Mouse (Mus musculus): ENCODE data around the gene Asphd1.

Asphd1 gene

GRCm38 (mm10) chr7:126949403-126949792, at the start of gene Asphd1:
TSS of gene Asphd1 (minus strand) at chr7:126949582.
- no peak for DNase-seq (ENCODE audit: low read depth, low spot score)

- peak; percentile 50 for DNase-seq (ENCODE audit: low read depth, low spot score)
These were observed 47.1 kb upstream of the Asphd1 start for GRCm38 (mm10) chr7:126996449-126996848.

- no peak for DNase-seq (ENCODE audit: low read depth, low spot score)
These were observed 39.4 kb upstream of the Asphd1 start for GRCm38 (mm10) chr7:126988816-126989215.

GRCm38 (mm10) chr7:126986319-126986718, 36.9 kb upstream of the Asphd1 start:
- peak; percentile 46 for DNase-seq (ENCODE audit: low read depth, low spot score)

GRCm38 (mm10) chr7:126984667-126985444, 35.5 kb upstream of the Asphd1 start:
- no peak for DNase-seq (ENCODE audit: low read depth, low spot score)

- DNase-seq (ENCODE audit: low read depth, low spot score), result no peak
These were observed 33.7 kb upstream of the Asphd1 start for GRCm38 (mm10) chr7:126983113-126983512.

DNA sequence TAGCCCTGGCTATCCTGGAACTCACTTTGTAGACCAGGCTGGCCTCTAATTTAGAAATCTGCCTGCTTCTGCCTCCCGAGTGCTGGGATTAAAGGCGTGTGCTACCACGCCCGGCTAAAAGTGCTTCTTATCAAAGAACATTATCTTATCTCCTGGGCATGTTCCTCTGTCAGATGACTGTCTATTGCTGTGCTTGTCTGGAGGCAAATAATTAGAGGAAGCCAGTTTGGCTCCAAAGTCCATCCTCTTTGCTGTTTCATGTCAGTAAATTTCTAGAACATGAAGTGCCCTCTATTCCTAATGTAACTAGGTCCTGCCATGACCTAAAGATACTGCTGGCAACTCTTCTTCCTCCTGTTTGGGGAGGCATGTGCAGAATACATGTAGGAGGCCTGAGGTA, 32.7 kb upstream of the Asphd1 start:
- DNase-seq (ENCODE audit: low read depth, low spot score), result no peak

DNA sequence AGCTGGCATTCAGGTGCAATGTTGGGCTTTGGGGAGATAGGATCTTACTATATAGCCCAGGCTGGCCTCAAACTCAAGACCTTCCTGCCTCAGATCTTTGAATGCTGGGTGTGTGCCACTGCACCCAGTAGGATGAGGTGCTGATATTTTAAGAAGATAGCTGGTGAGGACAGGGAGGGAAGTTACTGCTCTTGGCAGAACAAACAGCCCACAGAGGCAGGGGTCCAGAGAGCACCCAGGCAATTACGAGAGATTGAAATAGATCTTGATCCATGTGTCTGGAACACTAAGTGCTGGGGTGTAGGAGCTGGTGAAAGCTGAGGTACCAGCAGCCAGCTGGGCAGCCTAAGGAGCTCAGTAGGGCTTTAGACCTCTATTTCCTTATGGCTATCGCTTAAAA, 32.2 kb upstream of the Asphd1 start:
- DNase-seq (ENCODE audit: low read depth, low spot score), result no peak

GRCm38 (mm10) chr7:126978841-126979240, 29.5 kb upstream of the Asphd1 start:
- DNase-seq (ENCODE audit: low read depth, low spot score), result no peak

- peak; percentile 36 for DNase-seq (ENCODE audit: low read depth, low spot score)
These were observed 27.6 kb upstream of the Asphd1 start for GRCm38 (mm10) chr7:126976878-126977459.

GRCm38 (mm10) chr7:126975950-126976866, 26.8 kb upstream of the Asphd1 start, which contains the start of gene Cdiptos:
TSS of gene Cdiptos (minus strand) at chr7:126976098.
- peak; percentile 99 for DNase-seq (ENCODE audit: low read depth, low spot score)

GRCm38 (mm10) chr7:126975893-126975949, 26.3 kb upstream of the Asphd1 start, which contains the start of gene Cdipt:
TSS of gene Cdipt (plus strand) at chr7:126975914.
- no peak for DNase-seq (ENCODE audit: low read depth, low spot score)

DNA sequence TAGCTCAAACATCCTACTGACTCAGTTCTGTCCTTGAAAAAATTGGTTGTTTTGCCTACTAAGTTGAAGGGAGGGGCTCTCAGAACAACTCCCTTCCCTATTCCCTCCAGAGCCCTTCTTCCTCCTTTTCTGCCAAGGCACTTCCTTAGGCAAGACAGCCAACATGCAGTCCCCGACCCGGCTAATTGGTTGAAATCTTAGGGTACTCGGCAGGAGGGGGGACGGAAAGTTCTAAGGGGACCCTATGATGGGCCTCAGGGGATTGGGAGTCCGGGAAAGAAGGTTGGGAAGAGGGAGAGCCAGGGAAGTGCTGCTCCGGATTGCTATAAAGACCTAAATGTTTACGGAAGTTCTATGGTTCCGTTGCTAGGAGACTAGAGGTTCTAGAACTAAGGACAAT, 26.1 kb upstream of the Asphd1 start:
- no peak for DNase-seq (ENCODE audit: low read depth, low spot score)

GRCm38 (mm10) chr7:126967361-126967760, 18.0 kb upstream of the Asphd1 start:
- DNase-seq (ENCODE audit: low read depth, low spot score), result no peak

GRCm38 (mm10) chr7:126965568-126965967, 16.2 kb upstream of the Asphd1 start:
- no peak for DNase-seq (ENCODE audit: low read depth, low spot score)

GRCm38 (mm10) chr7:126963548-126964286, 14.3 kb upstream of the Asphd1 start:
- peak; percentile 69 for DNase-seq (ENCODE audit: low read depth, low spot score)

GRCm38 (mm10) chr7:126961965-126962364, 12.6 kb upstream of the Asphd1 start:
- DNase-seq (ENCODE audit: low read depth, low spot score), result no peak

- DNase-seq (ENCODE audit: low read depth, low spot score), result no peak
These were observed 11.7 kb upstream of the Asphd1 start for GRCm38 (mm10) chr7:126961095-126961494.

- DNase-seq (ENCODE audit: low read depth, low spot score), result no peak
These were observed 10.4 kb upstream of the Asphd1 start for GRCm38 (mm10) chr7:126959780-126960179.

DNA sequence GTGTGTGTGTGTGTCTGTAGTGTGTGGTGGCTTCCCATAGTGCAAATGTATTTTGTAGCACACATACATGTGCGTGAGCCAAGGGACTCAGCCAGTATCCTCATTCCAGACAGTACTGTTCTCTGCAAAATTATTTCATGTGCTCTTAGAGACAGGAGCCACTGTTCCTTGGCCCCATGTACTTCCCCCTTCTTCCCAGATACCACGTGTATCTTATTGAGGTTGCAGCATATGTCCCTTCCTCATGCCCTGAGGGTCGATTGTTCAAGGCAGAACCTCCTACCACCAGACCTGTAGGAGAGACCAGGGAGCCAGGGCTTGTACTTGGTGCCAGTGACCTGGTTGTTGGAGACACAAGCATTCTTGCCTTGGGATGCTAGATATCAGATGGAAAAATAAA, 5.7 kb upstream of the Asphd1 start:
- DNase-seq (ENCODE audit: low read depth, low spot score), result no peak

DNA sequence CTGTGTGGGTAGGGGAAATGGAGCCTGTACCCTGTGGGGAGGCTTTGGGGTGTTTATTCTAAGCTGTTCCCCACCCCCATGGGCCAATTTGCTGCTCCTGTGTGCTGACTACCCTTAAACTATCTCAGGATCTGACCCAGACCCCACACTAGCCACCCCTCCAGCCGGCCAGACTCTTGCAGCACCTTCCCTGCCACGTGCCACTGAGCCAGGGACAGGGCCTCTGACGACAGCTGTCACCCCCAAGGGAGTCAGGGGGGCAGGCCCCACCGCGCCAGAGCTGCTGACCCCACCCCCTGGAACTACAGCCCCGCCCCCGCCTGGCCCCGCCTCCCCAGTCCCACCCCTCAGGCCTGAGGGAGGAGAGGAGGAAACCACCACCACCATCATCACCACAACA, 3.3 kb upstream of the Asphd1 start:
- no peak for DNase-seq (ENCODE audit: low read depth, low spot score)

DNA sequence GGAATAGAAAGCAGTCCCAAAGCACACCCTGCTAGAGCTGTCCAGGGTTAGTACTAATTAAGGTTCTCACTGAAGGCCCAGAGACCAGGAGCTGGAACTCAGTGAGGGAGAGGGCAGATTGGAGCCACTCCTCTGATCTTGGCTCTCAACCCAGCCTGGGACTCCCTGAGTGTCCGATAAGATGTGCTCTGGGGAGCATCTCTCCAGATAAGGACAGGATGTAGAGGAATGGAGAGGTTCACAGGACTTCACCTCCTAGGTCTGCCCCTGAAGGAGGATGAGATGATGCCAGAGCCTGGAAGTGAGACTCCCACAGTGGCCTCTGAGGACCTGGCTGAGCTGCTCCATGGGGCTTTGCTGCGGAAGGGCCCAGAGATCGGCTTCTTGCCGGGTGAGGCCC, 2.4 kb upstream of the Asphd1 start:
- DNase-seq (ENCODE audit: low read depth, low spot score), result no peak

Data from ES-CJ7 (cell line).